Mouse (Mus musculus): ENCODE results near the gene Pde6h. TPM values are rescaled to one million over a fixed set of nuclear protein-coding genes. Genes with fewer than 3 reads are reported as not detected.

Pde6h gene
- total RNA-seq (2023), result not detected

DNA sequence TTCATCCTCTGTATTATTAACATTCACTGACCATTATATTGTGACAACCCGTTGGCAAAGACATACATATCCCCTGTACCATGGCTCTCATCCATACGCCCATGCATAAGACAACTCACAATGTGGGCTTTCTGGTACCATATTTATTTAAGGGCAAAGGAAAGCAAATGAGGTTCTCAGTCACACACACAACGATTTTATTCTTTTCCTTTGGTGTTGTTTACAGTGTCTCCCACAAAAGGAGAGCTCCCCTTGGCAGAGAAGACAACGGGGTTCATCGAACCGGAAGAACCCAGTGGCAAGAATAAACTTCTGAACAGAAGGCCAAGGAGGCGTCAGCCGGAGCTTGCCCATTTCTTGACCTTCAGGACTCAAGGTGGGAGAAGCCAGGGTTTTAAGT is at the start of gene Pde6h:
Gene Pde6h (plus strand): TSS at position 301 of the 400 bp plus-strand sequence.

DNA sequence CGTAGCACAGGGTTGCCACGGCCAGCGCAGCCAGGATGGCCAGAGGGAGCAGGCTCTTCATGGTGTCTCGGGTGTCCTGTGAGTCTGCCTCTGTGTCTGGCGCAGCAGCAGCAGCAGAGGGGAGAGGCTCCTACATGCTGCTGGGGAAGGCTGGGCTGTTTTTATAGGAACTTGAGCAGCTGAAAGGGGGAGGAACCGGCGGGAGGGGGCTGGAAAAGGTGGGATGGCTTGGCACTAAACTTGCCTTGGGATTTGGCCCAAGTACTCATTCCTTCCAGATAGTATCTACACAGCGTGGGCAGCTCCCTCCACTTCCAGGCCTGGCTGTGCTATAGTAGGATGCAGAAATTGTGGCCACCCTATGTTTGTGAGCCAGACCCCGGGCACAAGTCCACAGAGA is 48.0 kb upstream of the Pde6h start, which contains the start of gene Mgp:
Gene Mgp (minus strand): TSS at position 154 of the 400 bp plus-strand sequence.

GRCm38 (mm10) chr6:136922080-136922479 is 1.6 kb upstream of the Pde6h start, which contains the start of gene Erp27:
Gene Erp27, minus strand, starts transcription at chr6:136922180.

GRCm38 (mm10) chr6:136941051-136942021 is 17.7 kb downstream of the Pde6h start, which contains the start of gene Arhgdib:
Gene Arhgdib, minus strand, starts transcription at chr6:136941899.

Other genes starting within 250 kb of the Pde6h start
- not detected for gene Gucy2c, start 142.1 kb upstream of the Pde6h start, total RNA-seq (2023)
- gene Hist4h4, start 119.4 kb upstream of the Pde6h start, total RNA-seq (2023), result 11.8 TPM
- 64.2 TPM for gene H2afj, start 115.6 kb upstream of the Pde6h start, total RNA-seq (2023)
- gene BC049715, start 96.2 kb upstream of the Pde6h start, total RNA-seq (2023), result 4.9 TPM
- 192 TPM for gene Wbp11, start 95.6 kb upstream of the Pde6h start, total RNA-seq (2023)
- gene Smco3, start 88.4 kb upstream of the Pde6h start, total RNA-seq (2023), result not detected
- 2.6 TPM for gene Art4, start 66.1 kb upstream of the Pde6h start, total RNA-seq (2023)
- gene Mgp, start 48.0 kb upstream of the Pde6h start, total RNA-seq (2023), result not detected
- 10.6 TPM for gene Erp27, start 1.7 kb upstream of the Pde6h start, total RNA-seq (2023)
- 895 TPM for gene Arhgdib, start 18.1 kb downstream of the Pde6h start, total RNA-seq (2023)
- not detected for gene Rerg, start 246.7 kb downstream of the Pde6h start, total RNA-seq (2023)

All from CD4-positive naive resting alpha-beta T cell, adult 76 days (primary cell).